Mouse (Mus musculus) spleen, adult 2 months (tissue): Measurements from ENCODE around the gene Kcnj11.
A peak's percentile ranks its signal among the peaks of the same experiment; 100 is the strongest.

Experiments used
- CTCF ChIP-seq: fragments of 200-500 bp; IDR thresholded peaks from 2 replicates; pipeline ENCODE4 v1.5.1; 2011; ENCODE audit warnings: mild to moderate bottlenecking, inconsistent platforms; ENCODE audit not compliant: insufficient read depth, insufficient read length, insufficient replicate concordance; ENCODE audit errors: extremely low read depth
- POLR2A ChIP-seq: fragments of 200-500 bp; IDR thresholded peaks from 2 replicates; pipeline ENCODE4 v1.6.1; 2011; ENCODE audit warnings: low read depth, low read length, inconsistent platforms

GRCm38 (mm10) chr7:46052161-46052821 lies 48.3 kb downstream of the Kcnj11 start:
- TF ChIP-seq CTCF (peak; percentile 28; the same call in 1 of the 2 replicates), POLR2A (no peak)
